Mouse (Mus musculus): ENCODE measurements around the gene Cdca5. TPM values are rescaled to one million over a fixed set of nuclear protein-coding genes. Genes with fewer than 3 reads are reported as not detected.
A peak's percentile ranks its signal among the peaks of the same experiment; 100 is the strongest.

Gene Cdca5
- polyA plus RNA-seq, 1 experiment from 2014 or later: 51.5 TPM

- Histone ChIP-seq H3K27me3 (ENCODE audit: control insufficient read depth, insufficient read depth, low read length) (no peaks in the 10 kb centered on the region), H3K9ac (ENCODE audit: low read depth, low read length) (no peak overlapping the region), H3K27ac (ENCODE audit: low read depth, low read length) (no peak overlapping the region), H3K4me3 (ENCODE audit: low read depth, low read length) (no peak overlapping the region), H3K4me1 (replicated peaks; ENCODE audit: control insufficient read depth, insufficient read depth, low read length) (peaks cover 7% of the 10 kb centered on the region; the same call in 1 of the 2 replicates), H3K4me2 (replicated peaks; ENCODE audit: low read depth, low read length) (no peak overlapping the region), H3K9me3 (ENCODE audit: control insufficient read depth, low read length) (no peaks in the 10 kb centered on the region), H3K36me3 (ENCODE audit: control insufficient read depth, insufficient read depth, low read length) (peaks cover 6% of the 10 kb centered on the region; the same call in 1 of the 2 replicates)
- 62% methylated on average over 6 of the region's 6 CpGs for WGBS
- ATAC-seq (ENCODE audit: low FRiP score) (no peak), DNase-seq (ENCODE audit: low spot score) (no peak)
Observed at GRCm38 (mm10) chr19:6113116-6113515, 28.3 kb downstream of the Cdca5 start.

GRCm38 (mm10) chr19:6116113-6116850 is 31.5 kb downstream of the Cdca5 start:
- no peak overlapping the region for H3K27ac ChIP-seq (ENCODE audit: low read depth, low read length)
- DNase-seq (ENCODE audit: low spot score): no peak
- H3K9me3 ChIP-seq (ENCODE audit: control insufficient read depth, low read length): no peaks in the 10 kb centered on the region
- no peak overlapping the region; the same call in 1 of the 2 replicates for H3K4me2 ChIP-seq (replicated peaks; ENCODE audit: low read depth, low read length)
- H3K4me3 ChIP-seq (ENCODE audit: low read depth, low read length): no peak overlapping the region; the same call in 1 of the 2 replicates
- H3K9ac ChIP-seq (ENCODE audit: low read depth, low read length): no peak overlapping the region; the same call in 1 of the 2 replicates
- ATAC-seq (ENCODE audit: low FRiP score): no peak
- peaks cover 6% of the 10 kb centered on the region; the same call in 1 of the 2 replicates for H3K36me3 ChIP-seq (ENCODE audit: control insufficient read depth, insufficient read depth, low read length)
- no peaks in the 10 kb centered on the region for H3K27me3 ChIP-seq (ENCODE audit: control insufficient read depth, insufficient read depth, low read length)
- peaks cover 11% of the 10 kb centered on the region for H3K4me1 ChIP-seq (replicated peaks; ENCODE audit: control insufficient read depth, insufficient read depth, low read length)
- whole genome bisulfite sequencing: 94% methylated on average over 15 of the region's 15 CpGs

- 6% methylated on average over 32 of the region's 32 CpGs for WGBS
- DNase-seq (ENCODE audit: low spot score) (no peak), ATAC-seq (ENCODE audit: low FRiP score) (no peak; the same call in 1 of the 2 replicates)
- Histone ChIP-seq H3K9me3 (ENCODE audit: control insufficient read depth, low read length) (no peaks in the 10 kb centered on the region), H3K4me3 (ENCODE audit: low read depth, low read length) (peak overlapping the region; percentile 57), H3K4me1 (replicated peaks; ENCODE audit: control insufficient read depth, insufficient read depth, low read length) (peaks cover 11% of the 10 kb centered on the region), H3K9ac (ENCODE audit: low read depth, low read length) (peak overlapping the region; percentile 90), H3K36me3 (ENCODE audit: control insufficient read depth, insufficient read depth, low read length) (peaks cover 6% of the 10 kb centered on the region; the same call in 1 of the 2 replicates), H3K27ac (ENCODE audit: low read depth, low read length) (peak overlapping the region; percentile 95), H3K27me3 (ENCODE audit: control insufficient read depth, insufficient read depth, low read length) (no peaks in the 10 kb centered on the region), H3K4me2 (replicated peaks; ENCODE audit: low read depth, low read length) (peak overlapping the region; percentile 94)
Observed at GRCm38 (mm10) chr19:6117346-6117985, 32.7 kb downstream of the Cdca5 start.

- H3K4me1 ChIP-seq (replicated peaks; ENCODE audit: control insufficient read depth, insufficient read depth, low read length): peaks cover 11% of the 10 kb centered on the region
- H3K4me2 ChIP-seq (replicated peaks; ENCODE audit: low read depth, low read length): peak within 1 kb of the TSS; percentile 94
- H3K9ac ChIP-seq (ENCODE audit: low read depth, low read length): peak within 1 kb of the TSS; percentile 90
- no peaks in the 10 kb centered on the region for H3K27me3 ChIP-seq (ENCODE audit: control insufficient read depth, insufficient read depth, low read length)
- H3K27ac ChIP-seq (ENCODE audit: low read depth, low read length): peak within 1 kb of the TSS; percentile 95
- peaks cover 6% of the 10 kb centered on the region; the same call in 1 of the 2 replicates for H3K36me3 ChIP-seq (ENCODE audit: control insufficient read depth, insufficient read depth, low read length)
- under 1% methylated on average over 70 of the region's 77 CpGs for WGBS
- DNase-seq (ENCODE audit: low spot score) (peak; percentile 94), ATAC-seq (ENCODE audit: low FRiP score) (peak; percentile 88)
- peak within 1 kb of the TSS; percentile 57 for H3K4me3 ChIP-seq (ENCODE audit: low read depth, low read length)
- H3K9me3 ChIP-seq (ENCODE audit: control insufficient read depth, low read length): no peaks in the 10 kb centered on the region
Observed at GRCm38 (mm10) chr19:6117986-6118676, 33.3 kb downstream of the Cdca5 start, which contains the start of gene Sac3d1. Gene Sac3d1 (minus strand): TSS chr19:6118650.

GRCm38 (mm10) chr19:6118677-6119185 is 33.9 kb downstream of the Cdca5 start:
- peak; percentile 70 for ATAC-seq (ENCODE audit: low FRiP score)

GRCm38 (mm10) chr19:6121761-6122160 is 37.0 kb downstream of the Cdca5 start:
- Histone ChIP-seq H3K4me1 (replicated peaks; ENCODE audit: control insufficient read depth, insufficient read depth, low read length) (peaks cover 9% of the 10 kb centered on the region), H3K36me3 (ENCODE audit: control insufficient read depth, insufficient read depth, low read length) (no peaks in the 10 kb centered on the region; the same call in 1 of the 2 replicates), H3K9ac (ENCODE audit: low read depth, low read length) (no peak overlapping the region), H3K27ac (ENCODE audit: low read depth, low read length) (no peak overlapping the region), H3K4me2 (replicated peaks; ENCODE audit: low read depth, low read length) (no peak overlapping the region), H3K9me3 (ENCODE audit: control insufficient read depth, low read length) (no peaks in the 10 kb centered on the region), H3K27me3 (ENCODE audit: control insufficient read depth, insufficient read depth, low read length) (no peaks in the 10 kb centered on the region), H3K4me3 (ENCODE audit: low read depth, low read length) (no peak overlapping the region)
- no peak for DNase-seq (ENCODE audit: low spot score)
- ATAC-seq (ENCODE audit: low FRiP score): no peak
- 37% methylated on average over 19 of the region's 19 CpGs for WGBS

More at GRCm38 (mm10) chr19:6118677-6119185, 33.9 kb downstream of the Cdca5 start:
- Histone ChIP-seq H3K36me3 (ENCODE audit: control insufficient read depth, insufficient read depth, low read length) (peaks cover 6% of the 10 kb centered on the region; the same call in 1 of the 2 replicates), H3K27ac (ENCODE audit: low read depth, low read length) (peak overlapping the region; percentile 95), H3K4me1 (replicated peaks; ENCODE audit: control insufficient read depth, insufficient read depth, low read length) (peaks cover 11% of the 10 kb centered on the region), H3K27me3 (ENCODE audit: control insufficient read depth, insufficient read depth, low read length) (no peaks in the 10 kb centered on the region), H3K4me2 (replicated peaks; ENCODE audit: low read depth, low read length) (peak overlapping the region; percentile 94), H3K4me3 (ENCODE audit: low read depth, low read length) (peak overlapping the region; percentile 57), H3K9me3 (ENCODE audit: control insufficient read depth, low read length) (no peaks in the 10 kb centered on the region), H3K9ac (ENCODE audit: low read depth, low read length) (peak overlapping the region; percentile 90)
- no peak for DNase-seq (ENCODE audit: low spot score)
- WGBS: 2% methylated on average over 8 of the region's 8 CpGs

- Histone ChIP-seq H3K36me3 (ENCODE audit: control insufficient read depth, insufficient read depth, low read length) (no peaks in the 10 kb centered on the region), H3K9ac (ENCODE audit: low read depth, low read length) (no peak overlapping the region), H3K4me2 (replicated peaks; ENCODE audit: low read depth, low read length) (no peak overlapping the region), H3K4me1 (replicated peaks; ENCODE audit: control insufficient read depth, insufficient read depth, low read length) (peaks cover 4% of the 10 kb centered on the region; the same call in 1 of the 2 replicates), H3K27me3 (ENCODE audit: control insufficient read depth, insufficient read depth, low read length) (no peaks in the 10 kb centered on the region), H3K4me3 (ENCODE audit: low read depth, low read length) (no peak overlapping the region), H3K27ac (ENCODE audit: low read depth, low read length) (peak overlapping the region; percentile 36; the same call in 1 of the 2 replicates), H3K9me3 (ENCODE audit: control insufficient read depth, low read length) (no peaks in the 10 kb centered on the region)
- ATAC-seq (ENCODE audit: low FRiP score): no peak
- 68% methylated on average over 8 of the region's 8 CpGs for WGBS
- peak; percentile 36 for DNase-seq (ENCODE audit: low spot score)
Observed at GRCm38 (mm10) chr19:6123330-6123729, 38.5 kb downstream of the Cdca5 start.

- 84% methylated on average over 2 of the region's 2 CpGs for WGBS
- DNase-seq (ENCODE audit: low spot score): no peak
- Histone ChIP-seq H3K36me3 (ENCODE audit: control insufficient read depth, insufficient read depth, low read length) (no peaks in the 10 kb centered on the region), H3K4me1 (replicated peaks; ENCODE audit: control insufficient read depth, insufficient read depth, low read length) (no peaks in the 10 kb centered on the region), H3K4me3 (ENCODE audit: low read depth, low read length) (no peak overlapping the region), H3K9me3 (ENCODE audit: control insufficient read depth, low read length) (no peaks in the 10 kb centered on the region), H3K4me2 (replicated peaks; ENCODE audit: low read depth, low read length) (no peak overlapping the region), H3K27ac (ENCODE audit: low read depth, low read length) (no peak overlapping the region), H3K27me3 (ENCODE audit: control insufficient read depth, insufficient read depth, low read length) (no peaks in the 10 kb centered on the region), H3K9ac (ENCODE audit: low read depth, low read length) (no peak overlapping the region)
- ATAC-seq (ENCODE audit: low FRiP score): no peak
Observed at GRCm38 (mm10) chr19:6124898-6125297, 40.1 kb downstream of the Cdca5 start.
